Mouse (Mus musculus) lung, postnatal 0 days (tissue): ENCODE measurements around the gene Aars.

Source experiments
- CTCF ChIP-seq: IDR thresholded peaks from 2 replicates; pipeline ENCODE4 v1.5.1; 2016; ENCODE audit warnings: antibody characterized with exemption, mild to moderate bottlenecking
- EP300 ChIP-seq: IDR thresholded peaks from 2 replicates; pipeline ENCODE4 v1.6.1; 2016; ENCODE audit warnings: antibody characterized with exemption, mild to moderate bottlenecking, control low read depth

GRCm38 (mm10) chr8:111042546-111042945, 9.6 kb downstream of the Aars start:
- no peak for TF ChIP-seq CTCF
- no peak for TF ChIP-seq EP300
